Mouse (Mus musculus) spleen, postnatal 36 days (tissue): Measurements from ENCODE around the gene Rps6ka6.

Experiments
- DNase-seq, 2 experiments: peaks; one replicate each; pipeline ENCODE4 v3.0.0; 2022; ENCODE audit warnings: low spot score in 2 of 2, mixed read lengths in 1 of 2

Gene Rps6ka6

DNA sequence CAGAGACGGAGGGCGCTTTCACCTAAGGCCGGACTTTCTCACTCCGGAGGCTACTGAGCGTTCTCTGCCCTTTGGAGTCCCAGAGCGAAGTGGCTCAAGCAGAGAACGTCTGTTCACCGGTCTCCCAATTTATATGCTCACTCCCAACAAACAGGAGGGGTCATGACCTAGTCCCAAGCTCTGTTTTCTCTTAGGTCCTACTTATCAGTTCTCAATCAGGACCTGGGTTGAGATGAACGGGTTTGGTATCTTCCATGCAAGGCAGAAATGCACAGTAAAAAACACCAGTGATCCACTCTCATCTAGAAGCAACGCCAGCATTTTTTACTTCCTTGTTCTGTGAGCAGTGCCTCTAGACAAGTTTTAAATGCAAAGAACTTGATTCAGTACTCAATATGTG, at the start of gene Rps6ka6:
Gene Rps6ka6 (minus strand): TSS at position 101 of the 400 bp plus-strand sequence.
- DNase-seq: no peak

DNA sequence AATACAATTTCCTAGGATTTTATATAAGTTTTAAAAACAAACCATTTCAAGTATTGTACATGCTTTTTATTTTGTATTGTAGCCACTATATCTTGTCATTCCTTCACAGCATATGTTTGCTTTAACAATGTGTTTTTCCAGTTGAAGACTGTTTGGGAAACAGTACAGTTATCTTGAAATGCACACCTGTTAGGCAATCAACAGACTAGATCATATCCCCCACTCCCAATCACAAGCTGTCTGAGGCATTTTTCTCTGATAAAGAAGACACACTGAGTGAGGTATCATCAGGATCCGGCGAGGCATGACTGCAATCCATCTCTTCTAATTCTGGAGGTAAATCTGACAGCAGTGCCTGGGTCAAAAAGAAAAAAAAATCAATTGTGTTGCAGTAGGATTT, 39.3 kb upstream of the Rps6ka6 start:
- no peak for DNase-seq

DNA sequence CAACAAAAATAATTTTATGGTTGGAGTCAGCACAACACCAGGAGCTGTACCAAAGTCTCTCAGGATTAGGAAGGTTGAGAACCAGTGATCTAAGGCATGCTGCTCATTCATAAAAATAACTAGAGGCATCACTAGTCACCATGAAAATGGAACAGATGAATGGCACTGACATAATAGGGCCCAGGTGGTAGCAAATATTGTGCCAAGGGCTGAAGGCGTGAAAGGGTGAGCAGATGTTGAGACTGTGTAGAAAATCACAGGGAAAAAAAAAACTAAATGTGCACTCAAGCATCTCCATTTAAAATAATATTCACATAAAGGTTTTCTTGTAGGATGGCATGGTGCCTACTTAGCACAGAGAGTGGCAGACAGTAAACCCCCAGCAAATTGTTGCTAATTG, 19.6 kb downstream of the Rps6ka6 start:
- no peak for DNase-seq

GRCm38 (mm10) chrX:111463565-111464093, 74.1 kb downstream of the Rps6ka6 start:
- no peak for DNase-seq

- no peak for DNase-seq
Measured at GRCm38 (mm10) chrX:111462833-111463564, 74.8 kb downstream of the Rps6ka6 start.

- no peak for DNase-seq
Measured at GRCm38 (mm10) chrX:111462495-111462832, 75.3 kb downstream of the Rps6ka6 start.

DNA sequence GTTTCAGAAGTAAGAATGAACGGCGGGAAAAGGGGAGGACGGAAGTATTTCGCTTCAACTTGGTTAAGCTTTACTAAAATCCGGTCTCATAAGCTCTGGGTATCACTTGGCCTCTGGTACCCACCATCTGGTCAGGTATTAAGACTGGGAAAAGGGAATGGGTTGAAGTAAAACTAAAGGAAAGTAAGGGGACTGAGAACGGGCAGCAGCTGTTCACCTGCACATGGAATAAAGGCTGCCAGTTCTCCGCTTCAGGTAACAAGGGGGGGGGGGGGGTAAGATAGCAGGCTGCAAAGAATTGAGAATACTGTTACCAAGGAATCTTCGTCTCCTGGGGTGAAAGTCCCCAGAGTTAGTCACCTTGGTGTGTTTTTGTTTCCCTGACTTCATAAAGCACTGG, 75.7 kb downstream of the Rps6ka6 start:
- DNase-seq: no peak

GRCm38 (mm10) chrX:111460166-111460565, 77.6 kb downstream of the Rps6ka6 start:
- DNase-seq: no peak

- DNase-seq: no peak
Measured at GRCm38 (mm10) chrX:111436571-111436970, 101.2 kb downstream of the Rps6ka6 start.

- DNase-seq: no peak
Measured at GRCm38 (mm10) chrX:111414775-111415174, 123.0 kb downstream of the Rps6ka6 start.

- no peak for DNase-seq
Measured at GRCm38 (mm10) chrX:111404816-111405215, 132.9 kb downstream of the Rps6ka6 start.

DNA sequence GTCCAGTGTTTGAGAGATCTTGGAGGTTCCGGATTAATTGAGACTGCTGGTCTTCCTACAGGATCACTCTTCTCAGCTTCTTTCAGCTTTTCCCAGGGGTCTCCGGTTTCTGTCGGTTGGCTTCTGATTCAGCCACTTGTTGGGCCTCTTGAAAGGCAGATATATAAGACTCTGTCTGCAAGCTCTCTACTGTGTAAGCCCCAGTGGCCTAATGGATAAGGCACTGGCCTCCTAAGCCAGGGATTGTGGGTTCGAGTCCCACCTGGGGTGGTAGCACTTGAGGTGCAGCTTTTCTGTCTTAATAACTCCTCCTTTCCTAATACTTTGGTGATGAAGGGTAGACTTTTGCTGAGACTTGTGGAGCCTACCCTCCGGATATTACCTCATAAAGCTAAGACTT, 160.7 kb downstream of the Rps6ka6 start:
- no peak for DNase-seq

- no peak for DNase-seq
Measured at GRCm38 (mm10) chrX:111374177-111374576, 163.6 kb downstream of the Rps6ka6 start.
